Mouse (Mus musculus) hindlimb bud, embryonic 11.5 days (tissue): Measurements from ENCODE around the gene 1700024B05Rik.
"Not testable (repeated sequence)": the region's sequence is repeated elsewhere in the genome, so short reads cannot be mapped to it uniquely, and the experiment has no call there.

Experiments
- DNase-seq: peaks from one replicate; pipeline ENCODE4 v3.0.0-alpha.2; 2012; ENCODE audit warnings: low read depth, low spot score; ENCODE audit errors: extremely low spot score

Gene 1700024B05Rik

GRCm38 (mm10) chr14:41943695-41944094 is at the start of gene 1700024B05Rik:
1700024B05Rik (plus strand) TSS chr14:41943995.
- not testable (repeated sequence) for DNase-seq

DNA sequence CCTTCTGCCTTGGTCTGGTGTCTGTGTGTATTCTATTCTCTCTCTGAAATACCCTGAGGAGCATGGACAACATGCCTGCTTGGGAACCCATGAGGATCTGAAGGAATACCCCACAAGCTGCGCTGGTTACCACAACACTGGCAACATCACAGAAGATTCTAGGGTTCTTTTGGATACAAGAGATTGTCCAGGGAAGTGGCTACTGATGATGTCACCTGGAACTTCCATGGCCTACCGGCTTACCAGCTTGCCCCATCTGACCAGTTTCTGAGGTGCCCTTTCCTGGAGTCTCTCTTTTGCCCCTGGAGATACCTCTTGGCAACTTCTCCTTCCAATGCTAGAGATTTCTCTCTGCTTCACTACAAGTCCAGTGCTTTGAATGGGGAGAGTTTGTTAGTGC is 36.6 kb upstream of the 1700024B05Rik start, which contains the start of gene Gm7980:
Gene Gm7980, minus strand, starts transcription at position 101 of the 400 bp plus-strand sequence.
- DNase-seq: not testable (repeated sequence)

DNA sequence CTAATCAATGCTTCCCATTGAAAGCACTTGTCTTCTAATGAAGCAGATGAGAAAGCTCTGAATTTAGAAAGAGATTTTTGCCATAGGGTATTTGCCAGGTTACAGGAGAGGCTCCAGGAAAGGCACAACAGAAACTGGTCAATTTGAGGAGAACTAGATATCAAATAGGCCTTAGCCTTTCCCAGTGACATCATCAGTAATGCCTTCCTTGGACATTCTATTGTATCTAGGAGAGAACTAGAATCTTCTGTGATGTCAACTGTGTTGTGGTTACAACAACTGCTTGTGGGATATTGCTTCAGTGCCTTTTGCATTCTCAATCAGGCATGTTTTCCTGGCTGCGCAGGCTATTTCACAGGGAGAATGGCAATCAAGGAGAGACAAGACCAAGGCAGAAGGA is 19.1 kb upstream of the 1700024B05Rik start, which contains the start of gene 1700049E17Rik1:
Gene 1700049E17Rik1, plus strand, starts transcription at position 301 of the 400 bp plus-strand sequence.
- not testable (repeated sequence) for DNase-seq

DNA sequence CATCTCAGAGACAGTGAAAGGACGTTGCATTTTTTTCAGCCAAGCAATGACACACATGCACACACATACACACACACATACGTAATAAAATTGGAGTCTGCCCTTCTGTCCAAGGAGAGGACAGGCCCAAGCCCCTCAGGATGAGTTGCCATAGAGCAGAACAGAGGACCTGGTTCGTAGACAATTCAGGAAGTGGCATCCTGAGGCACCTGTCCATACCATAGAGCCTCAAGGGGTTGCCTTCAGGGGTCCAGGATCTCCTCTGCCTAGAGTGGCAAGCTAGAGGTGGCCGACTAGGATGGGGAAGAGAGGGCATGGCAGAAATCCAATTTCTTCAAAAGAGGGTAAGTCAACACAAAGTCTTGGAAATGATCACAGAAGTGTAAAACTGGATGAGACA is 20.3 kb downstream of the 1700024B05Rik start:
- DNase-seq: not testable (repeated sequence)

DNA sequence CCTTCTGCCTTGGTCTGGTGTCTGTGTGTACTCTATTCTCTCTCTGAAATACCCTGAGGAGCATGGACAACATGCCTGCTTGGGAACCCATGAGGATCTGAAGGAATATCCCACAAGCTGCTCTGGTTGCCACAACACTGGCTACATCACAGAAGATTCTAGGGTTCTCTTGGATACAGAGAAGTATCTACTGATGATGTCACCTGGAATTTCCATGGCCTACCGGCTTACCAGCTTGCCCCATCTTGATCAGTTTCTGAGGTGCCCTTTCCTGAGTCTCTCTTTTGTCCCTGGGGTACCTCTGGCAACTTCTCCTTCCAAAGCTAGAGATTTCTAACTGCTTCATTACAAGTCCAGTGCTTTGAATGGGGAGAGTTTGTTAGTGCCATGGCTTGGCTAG is 24.0 kb downstream of the 1700024B05Rik start, which contains the start of gene Gm6401:
Gene Gm6401, minus strand, starts transcription at position 101 of the 400 bp plus-strand sequence.
- not testable (repeated sequence) for DNase-seq

GRCm38 (mm10) chr14:41968596-41968995 is 24.8 kb downstream of the 1700024B05Rik start:
- DNase-seq: not testable (repeated sequence)

DNA sequence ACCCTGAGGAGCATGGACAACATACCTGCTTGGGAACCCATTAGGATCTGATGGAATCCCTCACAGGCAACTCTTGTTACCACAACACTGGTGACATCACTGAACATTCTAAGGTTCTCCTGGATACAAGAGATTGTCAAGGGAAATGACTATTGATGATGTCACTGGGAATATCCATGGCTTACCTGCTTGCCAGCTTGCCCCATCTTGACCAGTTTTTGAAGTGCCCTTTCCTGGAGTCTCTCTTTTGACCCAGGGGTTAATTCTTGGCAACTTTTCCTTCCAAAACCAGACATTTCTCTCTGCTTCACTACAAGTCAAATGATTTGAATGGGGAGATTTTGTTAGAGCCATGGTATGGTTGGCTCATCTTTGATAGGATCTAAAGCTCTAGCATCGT is 39.4 kb downstream of the 1700024B05Rik start, which contains the start of gene Gm3543:
Gene Gm3543, minus strand, starts transcription at position 101 of the 400 bp plus-strand sequence.
- not testable (repeated sequence) for DNase-seq
